Mouse (Mus musculus) left cerebral cortex, adult 11 months (tissue): ENCODE results near the gene Fermt3.

ENCODE experiments used
- DNase-seq: peaks from one replicate; pipeline ENCODE4 v3.0.0; 2022; ENCODE audit warnings: low spot score

The Fermt3 gene

DNA sequence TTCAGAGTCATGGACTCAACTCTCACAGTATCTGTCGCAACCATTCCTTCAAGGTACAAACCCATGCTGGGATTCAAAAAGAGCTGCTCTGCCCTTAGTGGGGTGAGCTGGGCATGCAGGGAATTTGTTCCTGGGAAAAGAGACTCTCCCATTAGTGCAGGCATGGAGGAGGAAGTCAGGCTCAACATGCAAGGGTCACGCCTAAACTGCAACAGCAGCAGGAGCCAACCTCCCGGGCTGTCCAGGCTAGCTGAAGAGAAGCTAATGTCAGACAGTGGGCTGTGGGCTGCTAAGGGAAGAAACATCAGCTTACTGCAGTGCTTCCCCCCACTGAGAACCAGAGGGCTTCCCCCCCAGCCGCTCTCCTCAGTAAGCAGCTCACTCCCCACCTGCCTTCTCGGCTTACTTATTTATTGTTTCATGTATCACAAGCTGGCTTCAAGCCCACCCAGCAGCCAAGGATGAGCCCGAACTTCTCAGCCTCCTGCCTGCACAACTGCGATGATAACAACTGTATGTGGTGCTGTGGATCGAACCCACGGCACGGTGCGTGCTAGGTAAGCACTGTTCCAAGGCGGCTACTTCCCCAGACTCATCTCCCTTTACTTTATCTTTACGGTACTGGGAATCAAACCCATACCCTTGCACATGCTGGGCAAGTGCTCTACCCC, 46.9 kb downstream of the Fermt3 start:
- DNase-seq: no peak

DNA sequence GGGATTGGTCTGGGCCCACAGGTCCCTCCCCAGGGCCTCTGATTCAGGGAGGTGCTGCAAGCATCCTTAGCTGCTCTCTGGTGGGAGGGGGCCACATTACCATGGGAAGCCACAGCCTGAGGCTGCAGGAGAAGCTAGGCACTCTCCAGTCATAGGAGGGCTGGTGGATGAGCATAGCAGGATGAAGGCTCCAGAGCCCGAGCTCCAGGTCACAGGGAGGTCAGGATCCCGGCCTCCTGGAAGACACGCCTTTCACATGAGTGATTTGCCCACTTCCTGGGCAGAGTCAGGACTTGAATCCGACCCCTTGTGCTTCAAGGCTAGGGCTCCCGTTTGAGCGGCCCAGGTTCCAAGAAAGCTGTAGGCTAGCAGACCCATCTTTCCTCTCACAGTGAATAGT, 47.6 kb downstream of the Fermt3 start:
- DNase-seq: no peak

DNA sequence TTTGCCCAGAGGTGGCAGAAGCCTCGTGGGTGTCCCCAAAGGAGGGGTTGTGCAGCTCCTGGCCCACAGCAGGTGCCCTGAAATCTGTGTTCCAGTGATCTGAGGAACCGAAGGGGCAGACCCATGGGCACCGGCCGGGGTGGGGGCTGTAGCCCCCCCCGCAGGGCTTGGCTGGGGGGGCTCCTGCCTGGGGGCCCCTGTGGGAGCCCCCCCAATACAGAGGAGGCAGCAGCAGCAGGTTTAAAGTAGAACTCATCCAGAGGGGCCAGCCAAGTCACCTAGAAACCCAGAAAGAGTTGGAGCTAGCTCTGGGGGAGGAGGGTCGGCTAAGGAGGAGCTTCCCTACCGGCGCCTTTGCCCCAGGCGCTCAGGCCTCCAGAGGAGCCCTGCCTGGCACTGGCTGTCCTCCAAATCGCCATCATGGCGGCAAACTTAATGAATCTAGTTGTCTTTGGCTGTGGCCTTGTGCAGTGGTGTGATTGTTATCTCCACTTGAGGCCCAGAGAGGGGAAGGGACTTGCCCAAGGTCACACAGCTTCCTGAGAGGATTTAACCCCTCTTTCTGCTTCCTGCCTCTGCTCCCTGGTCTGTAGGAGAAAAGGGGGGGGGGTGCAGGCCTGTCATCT, 48.7 kb downstream of the Fermt3 start:
- no peak for DNase-seq

DNA sequence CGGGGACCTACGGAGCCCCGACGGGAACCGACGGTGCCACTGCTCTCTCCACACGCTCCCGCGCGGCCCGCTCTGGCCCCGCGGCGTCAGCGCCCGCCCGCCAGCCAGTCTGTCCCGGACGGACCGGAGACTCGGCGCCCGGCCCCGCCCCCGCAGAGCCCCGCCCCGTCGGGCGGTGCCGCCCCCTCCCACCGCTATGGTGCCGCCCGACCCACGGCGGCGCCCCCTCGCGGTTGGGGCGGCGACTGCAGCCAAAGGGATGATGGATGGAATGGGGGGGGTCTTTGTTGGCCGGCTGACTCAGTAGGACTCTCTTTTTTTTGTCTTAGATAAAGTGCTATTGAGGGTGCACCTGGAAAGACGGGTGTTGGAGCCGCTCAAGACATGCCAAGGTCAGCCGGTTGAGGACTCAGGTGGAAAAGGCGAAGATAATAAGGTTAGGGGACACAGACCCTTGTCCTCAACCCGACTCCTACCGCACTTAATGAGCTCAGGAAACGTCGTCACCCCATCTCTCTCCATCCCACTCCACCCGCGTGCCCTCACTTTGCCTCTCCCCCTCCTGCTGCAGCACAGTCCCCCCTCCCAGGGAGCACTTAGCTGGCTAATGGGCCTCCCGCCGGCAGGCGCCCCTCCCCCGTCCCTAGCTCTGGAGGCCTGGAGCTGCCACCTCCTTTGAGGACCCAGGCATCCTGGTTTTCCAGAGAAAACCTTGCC, 49.4 kb downstream of the Fermt3 start:
- DNase-seq: no peak

DNA sequence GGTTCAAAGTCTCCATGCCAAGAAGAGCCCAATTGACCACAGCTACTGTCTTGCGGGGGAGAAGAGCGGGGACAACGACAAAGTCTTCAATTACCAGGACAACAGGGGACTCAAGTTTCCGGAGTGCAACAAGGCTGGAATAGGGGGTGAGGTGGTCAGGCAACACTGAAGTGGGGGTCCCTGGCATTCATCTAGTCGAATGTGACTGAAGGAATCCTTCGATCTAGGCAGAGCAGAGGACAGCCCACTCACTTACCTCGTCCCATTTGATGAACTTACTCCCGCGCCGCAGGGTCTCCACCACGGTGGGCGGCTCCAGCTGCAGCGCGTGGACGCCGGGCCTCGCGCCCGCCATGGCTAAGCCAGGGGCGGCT, 50.0 kb downstream of the Fermt3 start:
- no peak for DNase-seq

DNA sequence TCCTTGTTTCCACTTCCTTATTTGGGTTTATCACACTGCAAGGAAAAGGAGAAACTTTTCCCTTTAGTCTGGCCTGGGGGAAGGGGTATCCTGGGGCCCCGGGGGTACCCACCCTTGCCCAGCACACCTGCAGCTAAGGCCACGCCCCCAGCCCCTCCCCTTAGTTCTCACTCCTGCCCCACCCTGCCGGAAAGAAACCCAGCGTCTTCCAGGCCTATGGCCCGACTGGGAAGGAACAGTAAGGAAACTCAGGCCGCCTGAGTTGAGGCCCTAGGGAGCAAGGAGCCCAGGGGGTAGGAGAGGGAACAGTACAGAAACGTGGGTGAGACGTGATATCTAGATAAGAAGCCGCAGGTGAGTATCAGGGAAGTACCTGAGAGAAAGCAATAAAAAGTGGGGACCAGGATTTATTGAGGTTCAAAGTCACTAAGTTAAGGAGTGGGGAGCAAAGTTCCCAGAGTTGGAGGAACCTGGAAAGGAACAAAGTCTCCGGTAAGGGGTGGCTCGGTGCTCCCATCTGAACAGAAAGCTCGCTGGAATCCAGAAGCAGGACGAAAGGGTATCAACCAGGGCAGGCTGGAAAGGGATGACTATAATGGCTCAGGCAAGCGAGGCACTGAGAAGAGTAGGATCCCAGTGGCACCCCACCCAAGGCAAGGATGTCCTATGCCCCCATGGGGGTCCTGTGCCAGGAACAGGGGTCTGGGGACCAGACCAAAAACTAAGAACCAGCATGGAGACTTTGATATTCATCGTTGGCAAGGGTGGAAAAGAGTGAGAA, 50.6 kb downstream of the Fermt3 start:
- DNase-seq: no peak

DNA sequence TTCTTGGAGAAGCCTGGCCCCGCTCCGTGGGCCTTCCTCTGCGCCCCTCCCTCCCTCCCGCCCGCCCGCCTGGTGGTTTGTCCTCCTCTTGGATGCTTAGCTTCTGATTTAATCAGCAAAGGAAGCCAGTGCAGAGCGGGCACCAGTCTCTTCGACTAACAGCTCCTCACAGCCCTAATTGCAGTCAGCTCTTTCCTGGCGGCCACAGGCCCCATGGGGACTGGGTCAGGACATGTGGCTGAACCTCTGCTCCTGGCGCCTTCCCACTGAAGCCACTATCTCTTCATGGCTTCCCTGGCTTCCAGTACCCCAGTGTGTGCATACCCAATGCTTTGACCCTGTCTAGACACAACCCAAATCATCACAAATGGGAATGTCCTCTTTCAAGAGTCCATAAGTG, 62.8 kb downstream of the Fermt3 start:
- no peak for DNase-seq

DNA sequence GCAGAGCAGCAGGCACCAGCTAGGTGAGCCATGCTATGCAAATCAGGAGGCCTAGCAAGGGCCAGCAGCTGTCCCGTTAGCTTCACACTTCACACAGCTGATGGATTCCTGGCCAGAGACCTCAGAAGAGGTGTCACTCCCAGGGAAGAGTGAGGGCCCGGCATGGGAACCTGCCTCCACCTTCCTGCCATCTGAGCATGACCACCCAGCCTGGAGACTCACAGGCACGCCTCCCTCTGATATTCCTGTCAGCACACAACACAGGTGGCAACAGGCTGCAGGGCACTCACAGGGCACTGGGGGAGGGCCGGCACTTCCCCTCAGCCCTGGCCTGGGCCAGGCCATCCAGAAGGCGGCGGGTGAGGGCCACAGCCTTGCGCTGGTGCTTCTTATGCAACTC, 63.8 kb downstream of the Fermt3 start:
- no peak for DNase-seq

DNA sequence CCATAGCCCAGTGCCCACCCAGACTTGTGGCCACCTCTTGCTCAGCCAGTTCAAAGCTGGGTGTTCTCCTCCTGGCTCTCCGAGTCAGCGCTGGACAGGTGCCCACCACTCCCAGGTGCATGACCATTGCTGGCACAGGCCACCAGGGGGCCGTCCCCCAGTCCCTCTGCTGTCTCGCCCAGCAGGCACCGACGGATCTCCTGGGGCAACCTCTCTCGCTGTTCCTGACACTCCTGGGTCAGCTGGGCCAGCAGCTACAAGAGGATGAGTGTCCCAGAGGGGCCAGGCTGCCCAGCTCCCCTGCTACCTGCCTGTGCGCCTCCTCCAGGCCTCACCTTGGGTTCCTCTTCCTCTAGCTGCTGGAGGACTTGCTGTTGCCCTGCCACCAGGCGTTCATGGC, 65.2 kb downstream of the Fermt3 start:
- DNase-seq: no peak

DNA sequence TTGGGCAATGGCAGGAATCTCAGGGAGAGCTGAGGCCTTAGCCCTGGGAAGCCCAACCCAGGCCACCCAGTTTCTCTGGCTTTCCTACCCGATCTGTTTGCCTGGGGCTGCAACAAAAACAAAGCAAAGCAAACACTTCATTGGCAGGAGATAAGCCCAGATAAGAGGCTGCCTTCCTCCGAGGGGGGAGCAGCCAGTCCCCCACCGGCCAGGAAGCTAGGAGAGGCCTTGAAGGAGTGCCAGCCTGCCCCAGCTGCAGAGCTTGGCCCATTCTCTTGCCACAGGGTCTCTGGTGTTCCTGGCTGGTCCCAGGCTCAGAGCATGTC, 66.6 kb downstream of the Fermt3 start:
- DNase-seq: no peak

DNA sequence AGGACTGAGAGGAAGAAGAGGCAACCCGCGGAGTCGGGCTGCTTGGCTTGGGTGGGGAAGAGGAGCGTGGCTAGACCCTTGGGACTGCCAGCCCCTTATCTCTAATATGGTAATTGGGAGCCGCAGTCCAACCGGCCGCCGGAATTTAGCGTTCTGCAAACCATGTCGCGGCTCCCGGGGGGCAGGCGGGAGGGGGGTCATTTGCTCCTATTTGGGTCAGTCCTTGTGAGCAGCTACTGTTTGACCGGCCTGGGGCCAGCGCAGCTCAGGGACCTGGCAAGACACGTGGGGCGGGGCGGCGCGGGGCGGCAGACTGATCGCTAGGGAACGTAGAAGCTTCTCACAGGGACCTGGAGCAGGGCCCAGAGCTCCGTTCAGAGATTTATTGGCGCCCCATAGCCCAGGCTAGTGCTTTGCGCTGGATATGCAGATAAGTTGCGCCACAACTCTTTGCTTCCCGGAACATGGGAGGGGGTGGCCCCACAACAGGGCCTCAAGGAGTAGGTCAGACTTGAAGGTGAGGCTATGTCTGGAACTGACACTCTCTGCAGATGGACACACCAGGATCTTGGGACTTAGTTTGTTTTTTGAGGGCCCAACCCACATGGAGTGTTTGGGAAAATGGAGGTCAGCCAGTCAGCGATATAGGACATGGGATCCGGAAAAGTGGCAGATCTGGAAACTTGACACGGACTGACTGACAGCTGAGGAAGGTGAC, 67.1 kb downstream of the Fermt3 start:
- DNase-seq: no peak

DNA sequence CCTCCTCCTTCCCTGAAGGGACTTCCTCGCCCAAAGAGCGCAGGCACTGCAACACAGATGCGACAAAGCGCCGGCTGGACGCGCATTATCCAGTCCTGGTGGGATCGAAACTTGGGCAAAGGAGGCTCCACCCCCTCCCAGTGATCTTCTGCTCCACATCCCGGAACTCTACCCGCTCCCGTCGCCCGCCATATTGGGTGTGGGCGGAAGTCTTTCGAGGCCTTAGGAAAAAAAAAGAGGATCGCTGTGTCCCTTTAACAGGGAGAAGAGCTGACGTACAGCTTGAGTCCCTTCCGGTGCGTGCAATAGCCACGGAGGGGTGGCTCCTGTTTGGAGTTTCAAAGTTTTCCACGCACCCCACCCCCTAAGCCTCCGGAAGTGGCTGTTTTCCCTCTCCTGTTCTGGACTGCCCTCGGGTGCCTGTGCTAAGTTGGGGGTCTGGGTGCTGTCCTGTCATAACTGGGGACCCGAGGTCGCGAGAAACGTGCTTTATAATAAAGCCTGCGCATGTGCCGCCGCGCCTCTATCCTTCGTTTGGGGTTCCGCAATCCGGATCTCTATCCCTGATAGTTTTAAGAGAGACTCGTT, 67.8 kb downstream of the Fermt3 start:
- peak; percentile 89 for DNase-seq

DNA sequence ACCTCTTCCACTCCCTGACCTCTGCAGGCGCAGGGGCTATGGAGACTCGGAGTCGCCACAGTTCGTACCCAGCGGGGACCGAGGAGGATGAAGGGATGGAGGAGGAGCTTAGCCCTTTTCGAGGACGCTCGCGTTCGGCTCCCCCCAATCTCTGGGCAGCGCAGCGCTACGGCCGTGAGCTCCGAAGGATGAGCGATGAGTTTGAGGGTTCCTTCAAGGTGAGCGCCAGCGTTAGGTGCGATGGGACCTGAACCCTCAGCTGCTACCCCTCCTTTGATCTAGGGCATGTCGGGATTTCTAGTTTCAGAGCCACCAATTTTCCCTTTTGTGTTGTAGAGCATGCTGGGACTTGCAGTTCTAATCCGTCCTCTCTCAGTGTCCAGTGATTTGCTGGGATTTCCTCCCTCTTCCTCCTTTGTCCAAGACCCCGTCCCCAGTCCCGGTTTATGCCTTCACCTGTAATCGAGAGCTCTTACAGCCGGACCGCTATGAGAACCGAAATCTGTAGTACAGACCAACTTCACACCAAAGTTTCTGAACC, 68.6 kb downstream of the Fermt3 start:
- no peak for DNase-seq

DNA sequence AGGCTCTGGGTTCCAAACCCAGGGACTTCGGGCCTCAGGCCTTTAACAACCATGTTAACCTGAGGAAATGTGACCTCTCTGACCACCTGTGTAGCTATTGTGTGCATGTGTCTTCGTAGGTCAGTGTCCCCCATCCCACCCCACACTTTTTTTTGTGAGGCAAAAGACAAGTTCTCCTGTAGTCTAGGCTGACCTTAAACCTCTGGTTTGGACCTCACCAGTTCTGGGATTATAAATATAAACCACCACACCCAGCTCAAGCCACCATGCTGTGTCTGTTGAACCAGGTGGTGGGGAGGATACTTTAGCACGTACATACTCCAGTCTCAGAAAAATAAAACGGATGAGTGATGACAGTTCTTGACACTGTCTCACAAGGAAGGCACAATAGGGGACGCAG, 69.3 kb downstream of the Fermt3 start:
- no peak for DNase-seq

DNA sequence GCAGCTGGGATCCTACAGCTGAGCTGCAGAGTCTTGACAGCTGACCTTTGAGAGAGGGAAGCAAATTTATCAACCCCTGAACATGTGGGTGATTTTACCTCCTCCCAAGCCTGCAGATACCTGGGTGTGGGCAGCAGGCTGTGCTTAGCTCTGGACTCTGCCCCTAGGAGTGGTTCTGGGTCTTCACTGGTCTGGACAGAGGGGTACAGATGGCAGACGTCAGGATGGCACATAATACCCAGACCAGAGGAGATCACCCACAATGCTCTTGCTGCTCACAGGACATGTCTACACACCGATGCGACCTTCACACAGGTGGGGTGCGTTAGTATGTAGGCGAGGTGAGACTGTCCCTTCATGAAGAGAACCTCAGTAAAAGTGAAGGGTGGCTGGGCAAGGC, 69.7 kb downstream of the Fermt3 start:
- no peak for DNase-seq
